Mouse (Mus musculus) testis, adult 2 months (tissue): ENCODE results near the gene Sacs.

Experiments
- CTCF ChIP-seq: fragments of 200-500 bp; IDR thresholded peaks from 2 replicates; pipeline ENCODE4 v1.5.1; 2012; ENCODE audit warnings: low read depth, mild to moderate bottlenecking, inconsistent platforms, low read length, moderate library complexity; ENCODE audit not compliant: control insufficient read depth, insufficient read depth, insufficient replicate concordance
- POLR2A ChIP-seq: fragments of 200-500 bp; IDR thresholded peaks from 2 replicates; pipeline ENCODE4 v1.6.1; 2012; ENCODE audit warnings: low read depth, mild to moderate bottlenecking, inconsistent platforms, low read length, moderate library complexity; ENCODE audit not compliant: control insufficient read depth

DNA sequence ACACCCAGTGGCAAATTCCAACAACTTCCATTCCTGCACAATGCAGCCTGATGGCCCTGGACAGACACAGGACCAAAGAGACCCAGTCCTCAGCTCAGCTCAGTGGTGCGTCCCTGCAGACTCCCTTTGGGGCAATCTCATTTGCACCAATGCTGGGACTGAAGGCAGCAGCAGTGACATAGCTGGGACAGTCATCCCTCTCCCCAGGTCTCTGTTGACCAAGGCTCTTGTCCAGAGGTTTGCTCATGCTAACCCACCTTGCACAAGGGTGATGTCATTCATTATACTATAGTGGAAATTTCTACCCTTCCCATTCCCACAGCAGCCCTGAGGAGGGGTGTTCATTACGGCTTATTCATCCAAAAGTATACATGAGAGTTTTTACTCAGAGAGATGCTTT lies 29.6 kb upstream of the Sacs start:
- TF ChIP-seq CTCF (no peak), POLR2A (no peak)
